Mouse (Mus musculus): ENCODE measurements around the gene Fbxl4. TPM values are rescaled to one million over a fixed set of nuclear protein-coding genes. Genes with fewer than 3 reads are reported as not detected.

The Fbxl4 gene
- polyA plus RNA-seq, 1 experiment = 19.9 TPM

DNA sequence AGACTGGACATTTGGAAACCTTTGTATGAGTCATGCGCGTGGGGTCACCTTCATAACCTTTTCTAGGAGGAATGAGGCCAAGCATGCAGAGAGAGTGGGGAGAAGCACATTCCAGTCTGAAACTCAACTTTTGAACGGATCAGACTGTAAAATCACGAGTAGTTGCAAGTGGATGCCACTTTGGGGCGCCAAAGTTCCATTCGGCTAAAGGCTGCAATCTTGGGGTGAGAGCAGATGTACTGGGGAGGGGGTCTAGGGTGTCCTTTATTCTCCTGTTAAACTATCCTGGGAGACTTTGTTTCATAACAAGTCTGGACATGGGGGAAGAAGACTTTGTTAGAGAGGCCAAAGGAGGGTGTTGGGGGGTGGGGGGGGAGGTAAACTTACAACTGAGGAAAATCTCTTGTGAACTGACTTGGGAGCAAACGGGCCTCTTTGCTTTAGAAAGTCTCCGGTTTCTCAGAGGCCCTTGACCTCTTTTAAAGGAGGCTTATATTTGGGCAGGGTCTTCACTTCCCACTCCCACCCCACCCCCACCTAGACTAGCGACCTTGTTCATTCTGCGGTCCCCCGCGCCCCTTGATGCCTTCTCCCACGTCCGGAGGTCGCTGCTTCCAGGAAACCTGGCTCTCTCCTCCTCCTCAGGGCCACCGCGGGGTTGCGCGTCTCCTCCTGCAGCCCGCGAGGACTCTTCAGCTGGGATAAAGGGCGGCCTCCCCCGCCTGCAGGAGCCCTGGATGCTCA is 119.8 kb downstream of the Fbxl4 start:
- DNase-seq (ENCODE audit: extremely low spot score in 1 of 2, low spot score in 1 of 2) = peak in 1 of 2 experiments; percentile 82

DNA sequence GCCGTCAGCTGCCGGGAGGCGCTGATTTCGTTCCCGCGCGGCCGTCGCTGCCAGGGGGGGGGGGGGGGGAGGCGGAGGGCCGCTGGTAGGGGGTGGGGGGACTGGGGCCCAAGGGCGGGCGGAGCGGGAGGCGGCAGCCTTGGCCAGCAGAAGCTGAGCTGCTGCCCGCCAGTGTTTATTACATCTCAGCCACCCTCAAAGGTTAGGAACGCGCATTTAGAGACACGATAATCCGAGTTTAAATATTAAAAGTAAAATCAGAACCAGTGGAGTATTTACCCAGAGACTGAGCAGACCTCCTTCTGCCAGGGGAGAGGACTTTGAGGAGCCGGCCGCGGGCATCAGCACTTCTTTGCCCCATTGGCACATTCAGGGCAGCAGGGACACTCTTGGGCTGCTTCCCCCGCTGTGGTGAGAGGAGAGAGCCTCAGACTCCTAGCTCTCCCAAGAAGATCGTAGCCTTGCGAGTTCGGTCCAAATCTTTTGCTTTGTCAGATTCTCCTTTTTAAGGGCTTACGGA is 120.4 kb downstream of the Fbxl4 start:
- DNase-seq (ENCODE audit: extremely low spot score in 1 of 2, low spot score in 1 of 2) = peak in 1 of 2 experiments; percentile 52

DNA sequence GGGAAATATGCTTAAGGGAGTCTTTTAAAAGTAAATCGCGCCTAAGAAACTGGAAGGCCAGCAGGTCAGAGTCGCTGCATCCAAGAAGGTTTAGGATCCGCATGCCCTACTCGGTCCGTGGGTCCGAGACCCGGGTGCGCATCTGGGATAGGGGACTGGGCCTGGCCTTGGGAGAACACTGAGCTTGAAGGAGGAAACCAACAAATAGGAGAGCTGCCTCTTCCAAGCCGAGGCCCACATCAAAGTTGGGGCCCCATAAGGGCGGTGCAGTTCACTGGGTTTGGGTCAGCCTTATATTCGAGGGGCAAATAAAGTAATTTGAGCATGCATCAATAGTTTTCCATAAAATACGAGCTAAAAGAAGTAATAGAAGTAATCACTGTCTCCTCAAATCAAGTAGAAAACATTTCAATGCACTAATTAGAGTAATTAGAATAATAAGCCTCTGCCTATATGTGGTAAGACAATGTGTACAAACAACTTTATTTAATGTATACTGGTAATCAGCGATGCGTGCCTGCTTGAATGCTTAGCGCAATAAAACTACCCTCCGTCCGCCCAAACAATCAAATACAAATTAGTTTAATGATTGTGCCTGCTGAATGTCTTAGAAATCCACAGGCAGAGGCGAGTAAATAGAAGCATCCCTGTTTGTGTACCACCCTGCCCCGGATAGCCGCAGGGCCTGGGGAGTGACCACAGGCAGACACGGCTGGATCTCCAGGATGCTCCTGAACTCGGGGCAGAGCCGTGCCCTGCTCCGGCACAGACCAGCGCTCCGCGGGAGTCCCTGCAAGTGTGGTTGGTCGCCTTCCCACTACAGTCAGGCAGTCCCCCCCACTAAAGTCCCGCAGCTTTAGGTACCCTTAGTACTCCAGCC is 121.4 kb downstream of the Fbxl4 start:
- DNase-seq (ENCODE audit: extremely low spot score in 1 of 2, low spot score in 1 of 2) = peak in 1 of 2 experiments; percentile 25

DNA sequence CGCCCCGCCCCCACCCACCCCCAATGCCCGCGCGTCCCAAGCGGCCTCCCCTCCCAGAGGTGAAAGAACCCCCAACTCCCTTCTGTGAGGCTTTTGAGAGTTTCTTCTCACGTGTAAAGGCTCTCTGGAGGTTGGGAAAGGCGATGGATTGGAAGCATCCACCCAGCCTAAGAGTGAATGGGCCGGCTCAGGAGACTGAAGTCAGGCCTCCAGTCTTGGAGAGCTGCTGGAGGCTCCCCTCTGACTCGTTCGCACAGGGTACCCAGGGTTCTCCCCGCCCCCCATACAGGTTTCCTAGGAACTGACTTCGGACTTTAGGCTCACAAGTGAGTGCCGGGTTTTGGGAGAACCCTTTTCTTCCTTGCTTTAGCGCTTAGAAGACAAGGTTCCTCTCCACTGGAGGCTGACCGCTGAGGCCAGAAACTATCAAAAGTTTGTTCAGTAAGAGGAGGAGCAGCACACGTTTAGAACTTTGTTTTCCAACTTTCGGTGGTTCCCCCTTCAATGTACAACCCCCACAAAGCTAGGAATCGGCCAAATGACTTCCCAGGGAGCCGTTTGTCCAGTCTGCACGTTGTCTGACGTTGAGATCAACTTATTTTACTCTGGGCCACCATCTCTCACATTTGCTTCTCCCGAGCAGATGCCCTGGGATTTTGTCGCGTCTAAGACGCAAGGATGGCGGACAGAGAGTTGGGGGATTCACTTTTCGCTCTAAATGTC is 122.2 kb downstream of the Fbxl4 start:
- DNase-seq (ENCODE audit: extremely low spot score in 1 of 2, low spot score in 1 of 2) = peak in 1 of 2 experiments; percentile 13

DNA sequence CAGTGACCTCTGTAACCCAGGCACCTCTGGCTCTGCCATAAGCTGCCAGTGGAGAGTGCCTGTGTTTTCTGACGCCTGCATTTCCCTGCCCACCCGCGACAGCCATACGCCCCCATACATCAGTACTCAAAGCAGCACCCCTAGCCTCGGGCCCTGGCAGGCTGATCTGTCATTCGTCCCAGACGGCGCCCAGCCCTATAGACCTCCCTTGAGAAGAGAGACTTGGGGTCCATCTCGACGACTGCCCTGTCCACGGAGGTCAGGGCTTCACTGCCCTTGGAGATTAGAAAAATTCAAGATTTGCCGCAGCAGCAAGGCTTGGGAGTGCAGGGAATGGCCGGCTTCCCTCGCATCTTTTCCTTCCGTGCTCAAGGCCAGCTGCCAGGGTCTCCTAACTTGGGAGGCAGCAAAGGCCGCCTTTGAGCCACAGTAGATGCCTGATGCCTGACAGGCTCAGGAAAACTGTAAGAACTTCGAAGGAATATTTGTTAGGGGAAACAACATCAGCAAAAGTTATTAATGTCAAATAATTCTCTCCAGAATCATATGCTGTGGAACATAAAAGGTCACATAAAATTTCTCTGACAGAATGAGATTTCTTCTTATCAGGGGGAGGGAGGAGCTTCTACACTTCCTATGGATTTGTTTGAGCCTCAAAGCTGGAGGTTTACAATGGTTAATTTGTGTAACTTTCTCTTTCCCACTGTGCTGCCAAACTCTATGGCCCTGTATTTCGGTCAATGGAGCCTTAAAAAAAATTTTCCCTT is 122.9 kb downstream of the Fbxl4 start:
- DNase-seq (ENCODE audit: extremely low spot score in 1 of 2, low spot score in 1 of 2) = peak in 1 of 2 experiments; percentile 9

DNA sequence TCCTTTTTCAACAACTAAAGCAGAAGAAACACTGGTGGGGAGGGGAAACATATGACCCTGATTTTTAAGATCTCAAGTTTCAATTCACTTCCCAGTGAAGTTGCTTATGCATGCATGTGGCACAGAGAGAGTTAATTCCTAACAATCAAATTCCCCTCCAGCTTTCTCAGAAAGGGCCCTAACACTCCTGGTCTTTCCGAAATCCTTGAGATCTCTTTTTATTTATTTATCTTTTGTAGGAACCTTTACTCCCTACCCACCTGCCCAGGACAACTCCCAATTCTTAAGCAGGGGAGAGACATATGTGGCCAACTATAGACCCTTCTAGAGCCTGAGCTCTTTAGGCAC is 123.5 kb downstream of the Fbxl4 start:
- DNase-seq (ENCODE audit: extremely low spot score in 1 of 2, low spot score in 1 of 2) = no peak

DNA sequence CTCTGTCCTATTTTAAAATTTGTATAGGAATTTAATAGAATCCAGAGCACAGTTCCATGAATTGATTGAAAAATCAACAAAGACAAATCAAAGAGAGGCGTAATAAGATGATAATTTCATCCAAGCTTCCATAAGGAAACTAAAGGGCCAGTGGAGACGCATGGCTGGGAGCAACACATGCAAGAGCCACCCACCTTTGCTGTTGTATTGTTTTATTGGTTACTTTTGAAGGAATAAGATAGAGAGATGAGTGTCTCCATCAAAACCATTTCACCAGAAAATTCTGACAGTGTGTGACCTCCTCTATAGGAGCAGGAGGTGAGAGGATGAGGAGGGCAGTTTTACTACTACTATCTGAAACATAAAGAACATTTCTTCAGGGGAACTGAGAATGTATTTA is 124.8 kb downstream of the Fbxl4 start:
- no peak for DNase-seq (ENCODE audit: extremely low spot score in 1 of 2, low spot score in 1 of 2)

DNA sequence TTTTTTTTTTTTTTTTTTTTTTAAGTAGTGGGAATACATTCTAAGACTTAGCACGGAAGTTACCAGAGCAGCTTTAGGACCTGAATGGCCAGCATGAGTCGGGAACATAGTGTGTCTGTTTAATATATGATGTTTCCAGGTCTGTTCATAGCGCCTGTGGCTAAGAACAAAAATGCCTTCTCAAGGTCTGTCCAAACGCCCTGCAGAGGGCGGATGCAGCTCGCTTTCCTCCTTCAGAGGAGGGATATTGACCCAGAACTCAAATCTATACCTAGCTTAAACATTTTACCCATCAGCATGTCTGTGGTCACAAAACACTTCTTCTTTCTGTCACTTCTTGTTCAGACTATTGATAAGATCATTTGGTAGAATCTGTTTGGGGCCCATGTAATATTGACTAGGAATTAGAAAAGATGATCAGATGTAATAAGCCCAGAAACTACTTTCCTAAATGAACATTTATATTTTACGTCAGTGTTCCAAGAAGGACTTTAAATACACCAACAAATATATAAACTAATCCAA is 125.5 kb downstream of the Fbxl4 start:
- peak in 1 of 2 experiments; percentile 25 for DNase-seq (ENCODE audit: extremely low spot score in 1 of 2, low spot score in 1 of 2)

DNA sequence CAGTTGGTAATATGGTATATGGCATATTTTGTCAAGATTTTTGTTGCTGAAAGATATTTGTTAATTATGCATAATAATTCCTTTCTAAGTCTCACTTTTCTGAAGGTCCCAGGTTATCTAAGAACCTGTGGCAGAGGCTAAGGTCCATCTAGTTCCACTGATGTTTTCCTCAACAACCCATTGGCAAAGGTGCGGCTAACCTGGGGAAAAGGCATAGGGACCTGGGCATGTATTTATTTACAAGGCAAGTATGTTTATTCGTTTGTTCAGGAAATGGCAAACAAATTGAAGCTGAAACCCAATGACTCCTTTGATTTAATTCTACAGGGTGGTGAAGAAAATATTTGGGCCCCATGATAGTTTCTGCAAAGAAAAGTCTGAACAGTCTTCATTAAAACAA is 126.2 kb downstream of the Fbxl4 start:
- DNase-seq (ENCODE audit: extremely low spot score in 1 of 2, low spot score in 1 of 2) = no peak

Other genes with a start within 250 kb of the Fbxl4 start
- gene Pou3f2, start 130.8 kb downstream of the Fbxl4 start, polyA plus RNA-seq (2012; rRNA removed) = 14.1 and 14.5 TPM in 2 replicates